Mouse (Mus musculus) liver, adult 2 months (tissue): Measurements from ENCODE around the gene Cmip.

Experiments used
- CTCF ChIP-seq: fragments of 200-500 bp; IDR thresholded peaks from 2 replicates; pipeline ENCODE4 v1.5.1; 2011; ENCODE audit warnings: low read depth, low read length, control low read depth
- POLR2A ChIP-seq: fragments of 200-500 bp; IDR thresholded peaks from 2 replicates; pipeline ENCODE4 v1.6.1; 2011; ENCODE audit warnings: low read length, control low read depth; ENCODE audit not compliant: insufficient read depth; ENCODE audit errors: extremely low read depth

DNA sequence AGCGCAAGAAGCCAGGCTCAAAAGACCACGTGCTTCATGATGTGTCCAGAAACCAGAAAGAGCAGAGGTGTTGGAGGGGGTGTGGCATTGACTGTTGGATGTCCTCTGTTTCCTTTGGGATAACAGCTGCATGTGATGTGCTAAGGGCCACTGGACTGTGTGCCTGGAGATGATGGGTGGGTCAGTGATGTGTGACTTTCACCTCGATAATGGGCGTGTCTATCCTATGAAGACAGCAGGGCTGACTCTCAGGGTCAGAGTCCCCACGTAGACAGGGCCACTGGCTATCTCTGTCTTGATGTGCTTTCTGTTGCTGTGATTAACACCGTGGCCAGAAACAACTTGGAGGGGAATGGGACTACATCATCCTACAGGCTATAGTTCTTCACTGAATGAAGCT is 144.0 kb downstream of the Cmip start:
- TF ChIP-seq CTCF: no peak
- no peak for TF ChIP-seq POLR2A
